Mouse (Mus musculus): ENCODE results near the gene Gm7697. TPM values are rescaled to one million over a fixed set of nuclear protein-coding genes. Genes with fewer than 3 reads are reported as not detected.
"Not testable (repeated sequence)": the region's sequence is repeated elsewhere in the genome, so short reads cannot be mapped to it uniquely, and the experiment has no call there.

Gm7697 gene
- not detected in 2 replicates for polyA plus RNA-seq (2014; fragmentation: Nextera tagmentation; extraction: Ambion mirVana)

DNA sequence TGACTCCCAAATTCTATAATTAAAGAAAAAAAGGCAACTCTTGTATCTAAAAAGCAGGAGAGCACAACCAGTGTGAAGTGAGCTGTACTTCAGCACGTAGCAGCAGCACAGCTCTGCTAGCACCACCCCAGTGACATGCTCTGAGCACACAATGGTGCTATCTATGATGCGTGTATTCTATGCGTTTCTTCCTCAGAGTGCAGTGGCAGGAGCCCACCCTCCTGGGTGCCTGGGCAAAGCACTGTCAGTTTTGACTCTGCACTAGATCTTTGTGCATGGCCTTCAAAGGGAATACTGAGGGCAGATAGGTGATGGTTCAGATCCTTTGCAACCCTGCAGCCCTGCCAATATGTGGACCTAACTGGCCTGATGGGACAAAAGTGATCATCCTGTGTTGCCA lies at the start of gene Gm7697:
Gene Gm7697 (minus strand): TSS at position 101 of the 400 bp plus-strand sequence.
- H3K9me3 ChIP-seq (ENCODE audit: control insufficient read depth, low read length); H3K4me1 ChIP-seq (ENCODE audit: control insufficient read depth, insufficient read depth, low read length); H3K36me3 ChIP-seq (ENCODE audit: control insufficient read depth, insufficient read depth, low read length); DNase-seq (ENCODE audit: low spot score, missing footprints); ATAC-seq (ENCODE audit: low FRiP score); H3K4me2 ChIP-seq; H3K27ac ChIP-seq (ENCODE audit: low read depth, low read length); H3K4me3 ChIP-seq (ENCODE audit: low read depth, low read length); H3K9ac ChIP-seq (ENCODE audit: low read length); H3K27me3 ChIP-seq (ENCODE audit: control insufficient read depth, insufficient read depth, low read length): not testable (repeated sequence)
- 76% methylated on average over 1 of the region's 3 CpGs for WGBS

DNA sequence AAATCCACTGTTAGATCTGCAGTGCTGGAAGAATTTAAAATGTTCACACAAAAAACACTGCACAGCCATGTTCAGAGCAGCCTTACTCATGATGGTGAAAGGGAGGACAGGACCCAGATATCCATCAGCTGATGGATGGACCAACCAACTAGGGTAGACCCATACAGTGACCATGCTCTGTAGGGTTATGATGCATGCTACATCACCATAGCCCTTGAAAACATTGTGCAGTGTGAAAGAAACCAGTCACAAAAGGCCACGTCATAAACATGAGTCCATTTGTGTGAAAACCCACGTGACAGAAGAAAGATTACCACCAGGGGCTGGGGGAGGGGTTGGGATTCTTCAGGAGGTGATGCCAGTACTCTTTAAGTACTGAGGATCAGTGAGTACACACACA lies 28.5 kb upstream of the Gm7697 start:
- not testable (repeated sequence) for H3K27ac ChIP-seq (ENCODE audit: low read depth, low read length); H3K4me2 ChIP-seq; H3K36me3 ChIP-seq (ENCODE audit: control insufficient read depth, insufficient read depth, low read length); H3K9ac ChIP-seq (ENCODE audit: low read length); ATAC-seq (ENCODE audit: low FRiP score); H3K27me3 ChIP-seq (ENCODE audit: control insufficient read depth, insufficient read depth, low read length); H3K4me1 ChIP-seq (ENCODE audit: control insufficient read depth, insufficient read depth, low read length); H3K9me3 ChIP-seq (ENCODE audit: control insufficient read depth, low read length); H3K4me3 ChIP-seq (ENCODE audit: low read depth, low read length); DNase-seq (ENCODE audit: low spot score, missing footprints)
- 51% methylated on average over 2 of the region's 2 CpGs for WGBS

DNA sequence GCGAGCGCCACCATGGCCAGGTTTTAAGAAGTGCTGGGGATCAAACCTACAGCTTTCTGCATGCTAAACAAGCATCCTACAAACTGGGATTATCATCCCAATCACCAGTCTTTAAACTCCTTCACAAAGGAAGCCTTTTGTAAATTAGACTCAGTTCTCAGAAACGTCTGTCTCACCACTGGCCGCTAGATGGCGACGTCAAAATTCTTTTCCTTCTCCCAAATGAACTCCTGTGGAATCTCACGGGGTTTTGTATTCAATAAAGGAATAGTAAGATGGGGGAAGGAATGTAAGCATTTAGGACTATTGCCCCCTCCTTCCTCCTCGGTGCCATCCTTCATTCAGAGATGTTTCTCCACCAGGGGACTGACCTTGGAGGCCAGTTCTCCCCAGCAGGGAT lies 26.8 kb upstream of the Gm7697 start:
- not testable (repeated sequence) for H3K4me2 ChIP-seq; H3K4me1 ChIP-seq (ENCODE audit: control insufficient read depth, insufficient read depth, low read length); H3K36me3 ChIP-seq (ENCODE audit: control insufficient read depth, insufficient read depth, low read length); H3K4me3 ChIP-seq (ENCODE audit: low read depth, low read length); H3K27ac ChIP-seq (ENCODE audit: low read depth, low read length); ATAC-seq (ENCODE audit: low FRiP score); H3K9me3 ChIP-seq (ENCODE audit: control insufficient read depth, low read length); H3K27me3 ChIP-seq (ENCODE audit: control insufficient read depth, insufficient read depth, low read length); H3K9ac ChIP-seq (ENCODE audit: low read length)
- peak; percentile 90 for DNase-seq (ENCODE audit: low spot score, missing footprints)
- WGBS = 4% methylated on average over 8 of the region's 8 CpGs

DNA sequence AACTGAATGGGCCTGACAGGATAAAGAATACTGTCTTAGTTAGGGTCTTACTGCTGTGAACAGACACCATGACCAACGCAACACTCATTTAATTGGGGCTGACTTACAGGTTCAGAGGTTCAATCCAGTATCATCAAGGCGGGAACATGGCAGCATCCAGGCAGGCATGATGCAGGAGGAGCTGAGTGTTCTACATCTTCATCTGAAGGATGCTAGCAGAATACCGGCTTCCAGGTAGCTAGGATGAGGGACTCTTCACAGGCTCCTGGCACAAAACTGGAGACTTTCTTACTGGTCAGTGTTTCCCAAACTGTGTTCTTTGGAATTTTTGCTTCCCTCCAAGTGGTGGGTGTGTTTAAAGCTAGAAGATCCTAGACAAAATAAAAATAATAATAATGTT lies 25.3 kb upstream of the Gm7697 start:
- WGBS = 88% methylated on average over 3 of the region's 3 CpGs
- H3K9me3 ChIP-seq (ENCODE audit: control insufficient read depth, low read length); DNase-seq (ENCODE audit: low spot score, missing footprints); ATAC-seq (ENCODE audit: low FRiP score); H3K4me2 ChIP-seq; H3K36me3 ChIP-seq (ENCODE audit: control insufficient read depth, insufficient read depth, low read length); H3K4me3 ChIP-seq (ENCODE audit: low read depth, low read length); H3K27me3 ChIP-seq (ENCODE audit: control insufficient read depth, insufficient read depth, low read length); H3K27ac ChIP-seq (ENCODE audit: low read depth, low read length); H3K9ac ChIP-seq (ENCODE audit: low read length); H3K4me1 ChIP-seq (ENCODE audit: control insufficient read depth, insufficient read depth, low read length): not testable (repeated sequence)

DNA sequence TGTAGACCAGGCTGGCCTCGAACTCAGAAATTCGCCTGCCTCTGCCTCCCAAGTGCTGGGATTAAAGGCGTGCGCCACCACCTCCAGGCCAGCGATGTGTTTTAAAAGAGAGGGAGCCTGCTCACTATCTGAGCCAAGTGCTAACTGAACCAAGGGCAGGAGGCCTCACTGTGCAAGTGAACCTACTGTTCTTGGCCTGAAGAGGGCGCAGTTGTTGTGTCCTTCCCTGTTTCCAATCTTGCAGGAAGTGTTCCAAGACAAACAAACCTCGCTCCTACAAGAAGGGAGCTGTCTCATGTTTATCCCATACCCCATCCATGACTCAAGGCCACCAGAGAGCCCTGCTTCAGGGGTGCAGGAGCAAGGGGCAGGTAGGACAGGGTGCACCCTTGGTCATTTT lies 24.4 kb upstream of the Gm7697 start:
- not testable (repeated sequence) for H3K36me3 ChIP-seq (ENCODE audit: control insufficient read depth, insufficient read depth, low read length); ATAC-seq (ENCODE audit: low FRiP score); H3K9ac ChIP-seq (ENCODE audit: low read length); H3K27ac ChIP-seq (ENCODE audit: low read depth, low read length); H3K4me3 ChIP-seq (ENCODE audit: low read depth, low read length); H3K9me3 ChIP-seq (ENCODE audit: control insufficient read depth, low read length); H3K27me3 ChIP-seq (ENCODE audit: control insufficient read depth, insufficient read depth, low read length); H3K4me1 ChIP-seq (ENCODE audit: control insufficient read depth, insufficient read depth, low read length); H3K4me2 ChIP-seq
- DNase-seq (ENCODE audit: low spot score, missing footprints) = peak; percentile 80
- WGBS = 71% methylated on average over 7 of the region's 7 CpGs

DNA sequence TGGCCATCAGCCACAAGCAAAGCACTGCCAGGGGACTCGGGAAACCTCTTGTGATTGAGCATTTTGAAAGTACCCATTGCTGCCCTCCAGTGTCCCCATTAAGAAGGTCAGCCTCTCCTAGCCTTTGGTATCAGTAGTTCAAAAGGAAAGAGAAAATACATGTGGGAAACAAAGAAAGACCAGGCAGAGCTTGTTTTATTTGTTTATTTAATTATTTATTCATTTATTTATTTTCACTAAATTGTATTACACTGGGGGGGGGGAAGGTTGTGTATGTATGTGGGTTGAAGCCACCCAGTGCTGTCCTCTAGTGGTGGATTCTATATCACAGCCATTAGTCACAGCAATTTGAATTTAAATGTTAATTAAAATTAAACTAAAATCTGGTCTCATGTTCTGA lies 22.2 kb upstream of the Gm7697 start:
- H3K9ac ChIP-seq (ENCODE audit: low read length); H3K4me2 ChIP-seq; H3K4me1 ChIP-seq (ENCODE audit: control insufficient read depth, insufficient read depth, low read length); ATAC-seq (ENCODE audit: low FRiP score); H3K4me3 ChIP-seq (ENCODE audit: low read depth, low read length); H3K27ac ChIP-seq (ENCODE audit: low read depth, low read length); H3K9me3 ChIP-seq (ENCODE audit: control insufficient read depth, low read length); H3K36me3 ChIP-seq (ENCODE audit: control insufficient read depth, insufficient read depth, low read length); H3K27me3 ChIP-seq (ENCODE audit: control insufficient read depth, insufficient read depth, low read length): not testable (repeated sequence)
- WGBS = no CpG with 5 or more reads among the region's 1 CpGs
- DNase-seq (ENCODE audit: low spot score, missing footprints) = peak; percentile 66

DNA sequence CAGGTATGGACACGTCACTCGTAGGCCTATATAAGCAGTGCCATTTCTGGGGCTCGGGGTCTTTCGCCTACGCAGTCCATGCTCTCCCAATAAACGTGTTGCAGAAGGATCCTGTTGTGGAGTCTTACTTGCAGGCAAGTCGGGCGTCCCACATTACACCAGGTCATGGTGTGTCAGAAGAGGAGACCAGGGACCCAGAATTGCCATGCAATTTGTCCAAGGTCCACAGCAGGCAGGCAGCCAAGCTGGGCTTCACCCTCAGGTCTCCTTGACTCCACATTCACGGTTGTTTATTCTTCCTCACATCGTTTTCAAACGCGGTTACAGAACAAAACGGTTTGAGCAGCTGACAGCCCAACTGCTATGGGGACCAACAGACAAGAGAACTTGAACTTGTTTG lies 21.7 kb upstream of the Gm7697 start:
- H3K4me1 ChIP-seq (ENCODE audit: control insufficient read depth, insufficient read depth, low read length); H3K27ac ChIP-seq (ENCODE audit: low read depth, low read length); DNase-seq (ENCODE audit: low spot score, missing footprints); H3K9me3 ChIP-seq (ENCODE audit: control insufficient read depth, low read length); H3K4me2 ChIP-seq; H3K4me3 ChIP-seq (ENCODE audit: low read depth, low read length); H3K27me3 ChIP-seq (ENCODE audit: control insufficient read depth, insufficient read depth, low read length); H3K36me3 ChIP-seq (ENCODE audit: control insufficient read depth, insufficient read depth, low read length); H3K9ac ChIP-seq (ENCODE audit: low read length): not testable (repeated sequence)
- WGBS = 90% methylated on average over 13 of the region's 13 CpGs
- ATAC-seq (ENCODE audit: low FRiP score) = 0 out of 2 replicates have a peak, but pooled peaks have one; percentile 5

DNA sequence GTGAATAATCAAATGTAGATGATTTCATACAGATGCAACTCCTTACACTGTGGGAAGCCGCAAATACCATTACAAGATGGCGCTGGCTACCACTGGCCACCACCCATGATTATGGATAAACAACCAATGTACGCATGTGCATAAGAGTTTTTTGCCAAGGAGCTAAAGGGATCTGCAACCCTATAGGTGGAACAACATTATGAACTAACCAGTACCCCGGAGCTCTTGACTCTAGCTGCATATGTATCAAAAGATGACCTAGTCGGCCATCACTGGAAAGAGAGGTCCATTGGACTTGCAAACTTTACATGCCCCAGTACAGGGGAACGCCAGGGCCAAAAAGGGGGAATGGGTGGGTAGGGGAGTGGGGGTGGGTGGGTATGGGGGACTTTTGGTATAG lies 21.2 kb upstream of the Gm7697 start:
- not testable (repeated sequence) for H3K27ac ChIP-seq (ENCODE audit: low read depth, low read length); H3K9me3 ChIP-seq (ENCODE audit: control insufficient read depth, low read length); H3K4me2 ChIP-seq; H3K4me1 ChIP-seq (ENCODE audit: control insufficient read depth, insufficient read depth, low read length); H3K27me3 ChIP-seq (ENCODE audit: control insufficient read depth, insufficient read depth, low read length); H3K36me3 ChIP-seq (ENCODE audit: control insufficient read depth, insufficient read depth, low read length); H3K4me3 ChIP-seq (ENCODE audit: low read depth, low read length); H3K9ac ChIP-seq (ENCODE audit: low read length)
- WGBS = 93% methylated on average over 5 of the region's 6 CpGs
- ATAC-seq (ENCODE audit: low FRiP score) = peak; percentile 48; the same call in 1 of the 2 replicates
- peak; percentile 44 for DNase-seq (ENCODE audit: low spot score, missing footprints)

DNA sequence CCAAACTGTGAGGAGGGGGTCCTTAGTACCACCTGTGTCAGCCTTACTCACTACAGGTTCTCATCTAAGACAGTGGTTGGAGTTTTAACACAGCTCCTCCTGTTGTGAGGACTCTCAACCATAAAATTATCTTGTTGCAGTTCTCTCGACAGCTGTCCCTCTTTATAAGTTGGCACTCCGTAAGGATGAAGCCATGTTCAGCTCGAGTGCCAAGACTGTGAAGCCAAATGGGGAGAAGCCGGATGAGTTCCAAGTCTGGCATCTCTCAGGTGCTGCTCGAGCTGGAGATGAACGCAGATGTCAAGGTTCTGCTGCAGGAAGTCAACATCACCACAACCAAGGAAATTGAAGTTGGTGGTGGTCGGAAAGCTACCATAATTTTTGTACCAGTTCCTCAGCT lies 18.0 kb upstream of the Gm7697 start:
- not testable (repeated sequence) for H3K4me3 ChIP-seq (ENCODE audit: low read depth, low read length); H3K9me3 ChIP-seq (ENCODE audit: control insufficient read depth, low read length); DNase-seq (ENCODE audit: low spot score, missing footprints); H3K4me1 ChIP-seq (ENCODE audit: control insufficient read depth, insufficient read depth, low read length); H3K27ac ChIP-seq (ENCODE audit: low read depth, low read length); H3K36me3 ChIP-seq (ENCODE audit: control insufficient read depth, insufficient read depth, low read length); H3K4me2 ChIP-seq; ATAC-seq (ENCODE audit: low FRiP score); H3K9ac ChIP-seq (ENCODE audit: low read length); H3K27me3 ChIP-seq (ENCODE audit: control insufficient read depth, insufficient read depth, low read length)
- 91% methylated on average over 7 of the region's 7 CpGs for WGBS

DNA sequence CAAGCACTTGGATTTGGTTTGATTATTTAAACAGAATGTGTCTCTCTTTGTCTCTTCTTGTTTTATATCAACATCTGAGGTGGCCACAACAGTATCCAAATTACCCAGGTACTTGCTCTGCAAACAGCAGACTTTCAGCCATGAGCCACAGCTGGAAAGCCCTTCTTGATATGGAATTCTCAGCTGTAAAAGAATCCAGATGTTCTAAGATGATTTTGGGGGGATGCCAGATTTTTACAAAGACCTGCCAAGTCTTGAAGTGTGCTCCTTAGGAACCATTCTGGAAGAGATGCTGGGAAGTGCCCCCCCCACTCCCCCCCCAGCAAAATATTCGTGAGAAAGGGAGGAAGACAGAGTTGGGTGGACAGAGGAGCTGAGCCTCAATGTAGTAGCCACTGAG lies 17.6 kb upstream of the Gm7697 start:
- WGBS = 60% methylated on average over 1 of the region's 1 CpGs
- ATAC-seq (ENCODE audit: low FRiP score); H3K9ac ChIP-seq (ENCODE audit: low read length); H3K4me3 ChIP-seq (ENCODE audit: low read depth, low read length); H3K27ac ChIP-seq (ENCODE audit: low read depth, low read length); H3K27me3 ChIP-seq (ENCODE audit: control insufficient read depth, insufficient read depth, low read length); H3K4me2 ChIP-seq; H3K36me3 ChIP-seq (ENCODE audit: control insufficient read depth, insufficient read depth, low read length); H3K4me1 ChIP-seq (ENCODE audit: control insufficient read depth, insufficient read depth, low read length); H3K9me3 ChIP-seq (ENCODE audit: control insufficient read depth, low read length): not testable (repeated sequence)
- DNase-seq (ENCODE audit: low spot score, missing footprints) = peak; percentile 39
